Mouse (Mus musculus): ENCODE measurements around the gene Wdr95. TPM values are rescaled to one million over a fixed set of nuclear protein-coding genes. Genes with fewer than 3 reads are reported as not detected.

Gene Wdr95
- not detected in 2 replicates for polyA plus RNA-seq (2015; fragmentation: Nextera tagmentation; extraction: Ambion mirVana)

GRCm38 (mm10) chr5:149527999-149528729, at the start of gene Wdr95:
TSS of gene Wdr95 (plus strand) at chr5:149528679.
- H3K4me2 ChIP-seq, result no peak within 1 kb of the TSS
- 54% methylated on average over 29 of the region's 29 CpGs for WGBS (ENCODE audit: insufficient replicate concordance)
- DNase-seq (no peak), ATAC-seq (ENCODE audit: low read depth) (no peak)
- no peaks in the 10 kb centered on the region for H3K36me3 ChIP-seq
- no peak within 1 kb of the TSS for H3K27ac ChIP-seq
- H3K4me1 ChIP-seq (replicated peaks), result no peaks in the 10 kb centered on the region
- H3K4me3 ChIP-seq (replicated peaks), result no peak within 1 kb of the TSS
- peaks cover 13% of the 10 kb centered on the region; the same call in 1 of the 2 replicates for H3K27me3 ChIP-seq
- H3K9me3 ChIP-seq (replicated peaks), result no peaks in the 10 kb centered on the region
- H3K9ac ChIP-seq, result no peak within 1 kb of the TSS

- H3K27ac ChIP-seq, result no peak overlapping the region
- no peaks in the 10 kb centered on the region for H3K27me3 ChIP-seq
- H3K4me3 ChIP-seq (replicated peaks), result no peak overlapping the region
- no peak for DNase-seq
- no peaks in the 10 kb centered on the region for H3K9me3 ChIP-seq (replicated peaks)
- H3K4me1 ChIP-seq (replicated peaks), result 0 out of 2 replicates have a peak, but pooled peaks cover 3% of the 10 kb centered on the region
- no peak for ATAC-seq (ENCODE audit: low read depth)
- no peak overlapping the region for H3K9ac ChIP-seq
- 81% methylated on average over 7 of the region's 7 CpGs for WGBS (ENCODE audit: insufficient replicate concordance)
- no peaks in the 10 kb centered on the region for H3K36me3 ChIP-seq
- no peak overlapping the region for H3K4me2 ChIP-seq
Measured at GRCm38 (mm10) chr5:149481920-149482319, 46.6 kb upstream of the Wdr95 start.

GRCm38 (mm10) chr5:149483321-149484052, 45.0 kb upstream of the Wdr95 start:
- Histone ChIP-seq H3K4me2 (no peak overlapping the region), H3K9me3 (replicated peaks) (no peaks in the 10 kb centered on the region), H3K27ac (no peak overlapping the region), H3K36me3 (no peaks in the 10 kb centered on the region), H3K4me3 (replicated peaks) (no peak overlapping the region), H3K9ac (no peak overlapping the region), H3K27me3 (no peaks in the 10 kb centered on the region), H3K4me1 (replicated peaks) (0 out of 2 replicates have a peak, but pooled peaks cover 3% of the 10 kb centered on the region)
- ATAC-seq (ENCODE audit: low read depth) (no peak), DNase-seq (no peak)
- 43% methylated on average over 12 of the region's 12 CpGs for WGBS (ENCODE audit: insufficient replicate concordance)

- Histone ChIP-seq H3K36me3 (no peaks in the 10 kb centered on the region), H3K4me3 (replicated peaks) (no peak overlapping the region), H3K9me3 (replicated peaks) (no peaks in the 10 kb centered on the region), H3K9ac (no peak overlapping the region), H3K4me1 (replicated peaks) (0 out of 2 replicates have a peak, but pooled peaks cover 3% of the 10 kb centered on the region), H3K4me2 (no peak overlapping the region), H3K27ac (no peak overlapping the region), H3K27me3 (no peaks in the 10 kb centered on the region)
- DNase-seq (no peak), ATAC-seq (ENCODE audit: low read depth) (no peak)
- WGBS (ENCODE audit: insufficient replicate concordance), result 50% methylated on average over 12 of the region's 12 CpGs
Measured at GRCm38 (mm10) chr5:149484270-149484669, 44.2 kb upstream of the Wdr95 start.

GRCm38 (mm10) chr5:149485447-149485846, 43.0 kb upstream of the Wdr95 start:
- H3K9ac ChIP-seq, result no peak overlapping the region
- DNase-seq (no peak), ATAC-seq (ENCODE audit: low read depth) (no peak)
- no peaks in the 10 kb centered on the region for H3K27me3 ChIP-seq
- no peak overlapping the region for H3K4me2 ChIP-seq
- no peaks in the 10 kb centered on the region for H3K9me3 ChIP-seq (replicated peaks)
- no peak overlapping the region for H3K4me3 ChIP-seq (replicated peaks)
- H3K36me3 ChIP-seq, result no peaks in the 10 kb centered on the region
- 77% methylated on average over 6 of the region's 6 CpGs for WGBS (ENCODE audit: insufficient replicate concordance)
- 0 out of 2 replicates have a peak, but pooled peaks cover 3% of the 10 kb centered on the region for H3K4me1 ChIP-seq (replicated peaks)
- H3K27ac ChIP-seq, result no peak overlapping the region

- H3K27ac ChIP-seq, result no peak overlapping the region
- H3K4me1 ChIP-seq (replicated peaks), result 0 out of 2 replicates have a peak, but pooled peaks cover 3% of the 10 kb centered on the region
- 48% methylated on average over 11 of the region's 11 CpGs for WGBS (ENCODE audit: insufficient replicate concordance)
- H3K9me3 ChIP-seq (replicated peaks), result no peaks in the 10 kb centered on the region
- DNase-seq (no peak), ATAC-seq (ENCODE audit: low read depth) (no peak)
- no peak overlapping the region for H3K9ac ChIP-seq
- H3K36me3 ChIP-seq, result no peaks in the 10 kb centered on the region
- H3K4me3 ChIP-seq (replicated peaks), result no peak overlapping the region
- H3K4me2 ChIP-seq, result no peak overlapping the region
- no peaks in the 10 kb centered on the region for H3K27me3 ChIP-seq
Measured at GRCm38 (mm10) chr5:149488360-149489021, 40.0 kb upstream of the Wdr95 start.

GRCm38 (mm10) chr5:149489136-149489535, 39.3 kb upstream of the Wdr95 start:
- Histone ChIP-seq H3K36me3 (no peaks in the 10 kb centered on the region), H3K4me3 (replicated peaks) (no peak overlapping the region), H3K9ac (no peak overlapping the region), H3K27ac (no peak overlapping the region), H3K4me2 (no peak overlapping the region), H3K4me1 (replicated peaks) (no peaks in the 10 kb centered on the region), H3K27me3 (no peaks in the 10 kb centered on the region), H3K9me3 (replicated peaks) (no peaks in the 10 kb centered on the region)
- 74% methylated on average over 11 of the region's 11 CpGs for WGBS (ENCODE audit: insufficient replicate concordance)
- ATAC-seq (ENCODE audit: low read depth) (no peak), DNase-seq (no peak)

- Histone ChIP-seq H3K9ac (no peak overlapping the region), H3K9me3 (replicated peaks) (no peaks in the 10 kb centered on the region), H3K4me2 (no peak overlapping the region), H3K4me1 (replicated peaks) (no peaks in the 10 kb centered on the region), H3K27me3 (no peaks in the 10 kb centered on the region), H3K36me3 (no peaks in the 10 kb centered on the region), H3K4me3 (replicated peaks) (no peak overlapping the region), H3K27ac (no peak overlapping the region)
- ATAC-seq (ENCODE audit: low read depth) (no peak), DNase-seq (no peak)
- WGBS (ENCODE audit: insufficient replicate concordance), result 70% methylated on average over 15 of the region's 15 CpGs
Measured at GRCm38 (mm10) chr5:149490275-149490674, 38.2 kb upstream of the Wdr95 start.

GRCm38 (mm10) chr5:149495655-149496054, 32.8 kb upstream of the Wdr95 start:
- Histone ChIP-seq H3K9ac (no peak overlapping the region), H3K4me1 (replicated peaks) (no peaks in the 10 kb centered on the region), H3K4me2 (no peak overlapping the region), H3K36me3 (no peaks in the 10 kb centered on the region), H3K27ac (no peak overlapping the region), H3K27me3 (no peaks in the 10 kb centered on the region), H3K4me3 (replicated peaks) (no peak overlapping the region), H3K9me3 (replicated peaks) (no peaks in the 10 kb centered on the region)
- WGBS (ENCODE audit: insufficient replicate concordance), result 42% methylated on average over 6 of the region's 6 CpGs
- ATAC-seq (ENCODE audit: low read depth) (no peak), DNase-seq (no peak)

- H3K4me3 ChIP-seq (replicated peaks), result no peak overlapping the region
- no peaks in the 10 kb centered on the region for H3K4me1 ChIP-seq (replicated peaks)
- H3K9ac ChIP-seq, result no peak overlapping the region
- DNase-seq (no peak), ATAC-seq (ENCODE audit: low read depth) (no peak)
- H3K27ac ChIP-seq, result no peak overlapping the region
- no peaks in the 10 kb centered on the region for H3K9me3 ChIP-seq (replicated peaks)
- WGBS (ENCODE audit: insufficient replicate concordance), result 68% methylated on average over 12 of the region's 12 CpGs
- no peaks in the 10 kb centered on the region for H3K27me3 ChIP-seq
- H3K4me2 ChIP-seq, result no peak overlapping the region
- no peaks in the 10 kb centered on the region for H3K36me3 ChIP-seq
Measured at GRCm38 (mm10) chr5:149496401-149497066, 31.9 kb upstream of the Wdr95 start.

GRCm38 (mm10) chr5:149499936-149500335, 28.5 kb upstream of the Wdr95 start:
- no peak overlapping the region for H3K9ac ChIP-seq
- no peaks in the 10 kb centered on the region for H3K4me1 ChIP-seq (replicated peaks)
- no peaks in the 10 kb centered on the region for H3K9me3 ChIP-seq (replicated peaks)
- no peak for ATAC-seq (ENCODE audit: low read depth)
- WGBS (ENCODE audit: insufficient replicate concordance), result 54% methylated on average over 4 of the region's 4 CpGs
- no peaks in the 10 kb centered on the region for H3K36me3 ChIP-seq
- H3K4me2 ChIP-seq, result no peak overlapping the region
- H3K27me3 ChIP-seq, result no peaks in the 10 kb centered on the region
- no peak overlapping the region for H3K4me3 ChIP-seq (replicated peaks)
- H3K27ac ChIP-seq, result no peak overlapping the region
- no peak for DNase-seq
